Mouse (Mus musculus) intestine, postnatal 0 days (tissue): ENCODE measurements around the gene Gm9803. TPM values are rescaled to one million over a fixed set of nuclear protein-coding genes. Genes with fewer than 3 reads are reported as not detected.
A peak's percentile ranks its signal among the peaks of the same experiment; 100 is the strongest.

Source experiments
- ATAC-seq: fragments of 200-750 bp; cut with Nextera tagmentation; 2 replicates; pipeline ENCODE4 v1.8.0; 2017; ENCODE audit warnings: mild to moderate bottlenecking, moderate TSS enrichment, moderate library complexity
- H3K27ac ChIP-seq: fragments of 300-500 bp; sonication (generic); 2 replicates; pipeline ENCODE4 v1.5.1; 2014; ENCODE audit warnings: mild to moderate bottlenecking, low read depth, low read length, moderate library complexity
- H3K27me3 ChIP-seq: fragments of 300-500 bp; sonication (generic); replicated peaks from 2 replicates; pipeline ENCODE4 v1.6.1; 2014; ENCODE audit warnings: low read length, mixed read lengths; ENCODE audit not compliant: control insufficient read depth, insufficient read depth
- H3K36me3 ChIP-seq: fragments of 300-500 bp; sonication (generic); 2 replicates; pipeline ENCODE4 v1.6.1; 2014; ENCODE audit warnings: mild to moderate bottlenecking, moderate library complexity; ENCODE audit not compliant: control insufficient read depth, insufficient read depth
- H3K4me1 ChIP-seq: fragments of 300-500 bp; sonication (generic); replicated peaks from 2 replicates; pipeline ENCODE4 v1.6.1; 2014; ENCODE audit warnings: antibody characterized with exemption, low read length, mixed read lengths; ENCODE audit not compliant: control insufficient read depth, insufficient read depth
- H3K4me2 ChIP-seq: fragments of 300-500 bp; sonication (generic); replicated peaks from 2 replicates; pipeline ENCODE4 v1.6.1; 2014; ENCODE audit warnings: low read depth, mild to moderate bottlenecking, moderate library complexity
- H3K4me3 ChIP-seq: fragments of 300-500 bp; sonication (generic); 2 replicates; pipeline ENCODE4 v1.5.1; 2014; ENCODE audit warnings: low read depth, low read length
- H3K9ac ChIP-seq: fragments of 300-500 bp; sonication (generic); 2 replicates; pipeline ENCODE4 v1.6.1; 2014; ENCODE audit warnings: mild to moderate bottlenecking, low read depth, low read length
- H3K9me3 ChIP-seq: fragments of 300-500 bp; sonication (generic); 2 replicates; pipeline ENCODE4 v1.6.1; 2016; ENCODE audit warnings: mixed run types; ENCODE audit not compliant: control insufficient read depth
- CTCF ChIP-seq: sonication (generic); IDR thresholded peaks from 2 replicates; pipeline ENCODE4 v1.5.1; 2016; ENCODE audit warnings: low read depth, mild to moderate bottlenecking, control low read depth, antibody characterized with exemption, moderate library complexity
- WGBS: fragments of 180-500 bp; shearing (Covaris S2); extraction: QIAGEN DNeasy Blood & Tissue Kit; methylation state at CpG from one replicate; pipeline ENCODE4 v1.1.7; 2014; 5-methylcytosine and 5-hydroxymethylcytosine counted together
- polyA plus RNA-seq: library from polyadenylated mRNA; unstranded; fragments of >200 nt; fragmentation: Nextera tagmentation; extraction: Ambion mirVana; gene quantifications from 2 replicates; pipeline ENCODE4 v1.2.1, GENCODE M21; 2015

The Gm9803 gene
- polyA plus RNA-seq, 1 experiment from 2014 or later = 14.8 TPM

DNA sequence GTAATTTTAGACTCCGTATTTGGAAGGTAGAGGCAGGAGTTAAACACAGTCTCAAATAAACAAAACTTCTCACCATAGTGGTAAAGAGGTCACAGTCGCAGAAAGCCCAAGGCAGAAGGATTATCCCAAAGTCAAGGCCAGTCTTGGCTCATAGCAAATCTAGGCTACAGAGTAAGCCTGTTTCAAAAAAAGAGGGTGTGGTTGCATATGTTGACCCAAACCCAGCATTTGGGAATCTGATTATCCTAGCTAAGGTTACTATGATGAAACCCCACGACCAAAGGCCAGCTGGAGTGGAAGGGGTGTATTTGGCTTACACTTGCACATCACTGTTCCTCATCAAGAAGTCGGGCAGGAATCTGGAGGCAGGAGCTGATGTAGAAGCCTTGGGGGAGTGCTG, 35.6 kb upstream of the Gm9803 start:
- Histone ChIP-seq H3K27ac (0 out of 2 replicates have a peak overlapping the region, but pooled peaks have one; percentile 61), H3K4me3 (no peak overlapping the region), H3K36me3 (no peaks in the 10 kb centered on the region; the same call in 1 of the 2 replicates), H3K27me3 (no peaks in the 10 kb centered on the region), H3K4me1 (0 out of 2 replicates have a peak, but pooled peaks cover 5% of the 10 kb centered on the region), H3K9me3 (no peaks in the 10 kb centered on the region), H3K4me2 (no peak overlapping the region), H3K9ac (no peak overlapping the region)
- TF ChIP-seq CTCF = no peak
- 63% methylated on average over 4 of the region's 4 CpGs for WGBS
- no peak for ATAC-seq

DNA sequence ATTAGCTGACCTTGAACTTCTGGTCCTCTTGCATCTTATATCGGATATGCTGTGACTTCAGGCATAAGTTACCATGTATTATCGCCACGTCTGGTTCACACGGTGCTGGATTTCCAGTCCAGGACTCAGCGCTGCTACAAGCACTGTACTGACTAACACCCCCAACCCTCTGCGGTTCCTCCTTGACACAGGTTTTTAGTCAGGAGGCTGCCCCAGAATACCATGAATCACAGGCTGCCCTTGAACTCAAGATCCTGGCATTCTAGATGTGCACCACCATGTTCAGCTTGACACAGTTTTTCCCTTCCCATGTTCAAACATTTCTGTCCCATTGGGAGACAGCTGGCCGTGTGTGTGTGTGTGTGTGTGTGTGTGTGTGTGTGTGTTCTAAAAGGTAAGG, 34.7 kb upstream of the Gm9803 start:
- H3K36me3 ChIP-seq = no peaks in the 10 kb centered on the region; the same call in 1 of the 2 replicates
- no peak overlapping the region for H3K4me2 ChIP-seq
- whole genome bisulfite sequencing = 81% methylated on average over 7 of the region's 7 CpGs
- no peak for ATAC-seq
- H3K9ac ChIP-seq = no peak overlapping the region
- no peaks in the 10 kb centered on the region for H3K9me3 ChIP-seq
- no peak overlapping the region; the same call in 1 of the 2 replicates for H3K27ac ChIP-seq
- 0 out of 2 replicates have a peak, but pooled peaks cover 5% of the 10 kb centered on the region for H3K4me1 ChIP-seq
- H3K27me3 ChIP-seq = no peaks in the 10 kb centered on the region
- H3K4me3 ChIP-seq = no peak overlapping the region
- TF ChIP-seq CTCF = no peak

DNA sequence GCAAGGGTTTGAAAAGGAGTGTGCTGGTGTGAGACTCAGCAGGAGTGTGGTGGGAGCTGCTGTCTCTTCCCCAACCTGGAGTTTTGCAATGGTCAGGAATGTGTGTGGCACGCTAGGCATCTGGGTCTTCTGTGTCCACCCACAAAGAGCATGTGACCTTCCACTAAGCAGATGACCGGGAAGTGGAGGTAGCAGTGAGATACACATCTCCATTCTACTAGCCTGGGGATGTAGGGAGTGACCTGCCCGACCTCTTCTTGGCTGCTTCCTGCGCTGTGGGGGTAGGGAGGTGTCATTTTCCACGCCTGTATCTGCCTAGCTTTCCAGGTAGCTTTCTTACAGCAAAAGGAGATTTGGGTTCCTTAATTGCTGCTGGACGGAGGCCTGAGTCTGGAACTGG, 34.3 kb upstream of the Gm9803 start:
- Histone ChIP-seq H3K27ac (peak overlapping the region; percentile 28; the same call in 1 of the 2 replicates), H3K4me3 (no peak overlapping the region), H3K4me1 (0 out of 2 replicates have a peak, but pooled peaks cover 5% of the 10 kb centered on the region), H3K4me2 (no peak overlapping the region), H3K9ac (no peak overlapping the region), H3K9me3 (no peaks in the 10 kb centered on the region), H3K27me3 (no peaks in the 10 kb centered on the region), H3K36me3 (no peaks in the 10 kb centered on the region; the same call in 1 of the 2 replicates)
- no peak for ATAC-seq
- WGBS = 33% methylated on average over 6 of the region's 6 CpGs
- no peak for TF ChIP-seq CTCF

DNA sequence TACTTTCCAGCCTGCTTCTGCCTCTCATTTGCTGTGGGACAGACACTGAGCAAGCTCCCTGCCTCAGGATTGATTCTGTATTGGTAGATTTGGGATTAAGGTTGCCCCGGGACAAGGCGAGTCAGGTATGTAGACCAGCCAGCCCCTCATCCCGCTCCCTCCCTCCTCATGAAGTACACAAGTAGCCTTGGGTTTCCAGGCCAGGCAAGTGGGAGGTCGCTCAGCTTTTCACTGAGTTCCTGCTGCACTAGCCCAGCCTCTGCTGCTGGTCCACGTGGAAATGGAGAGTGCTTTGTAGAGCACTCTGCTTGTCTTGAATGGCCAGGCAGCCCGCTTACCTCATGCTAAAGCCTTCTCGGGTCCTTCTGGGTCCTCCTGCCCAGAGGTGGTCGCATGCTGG, 33.9 kb upstream of the Gm9803 start:
- no peak overlapping the region for H3K4me3 ChIP-seq
- no peak overlapping the region for H3K9ac ChIP-seq
- H3K4me2 ChIP-seq = peak overlapping the region; percentile 14; the same call in 1 of the 2 replicates
- H3K4me1 ChIP-seq = 0 out of 2 replicates have a peak, but pooled peaks cover 5% of the 10 kb centered on the region
- no peak for TF ChIP-seq CTCF
- no peaks in the 10 kb centered on the region for H3K27me3 ChIP-seq
- H3K9me3 ChIP-seq = no peaks in the 10 kb centered on the region
- 67% methylated on average over 8 of the region's 8 CpGs for WGBS
- ATAC-seq = no peak
- peak overlapping the region; percentile 28; the same call in 1 of the 2 replicates for H3K27ac ChIP-seq
- no peaks in the 10 kb centered on the region; the same call in 1 of the 2 replicates for H3K36me3 ChIP-seq

DNA sequence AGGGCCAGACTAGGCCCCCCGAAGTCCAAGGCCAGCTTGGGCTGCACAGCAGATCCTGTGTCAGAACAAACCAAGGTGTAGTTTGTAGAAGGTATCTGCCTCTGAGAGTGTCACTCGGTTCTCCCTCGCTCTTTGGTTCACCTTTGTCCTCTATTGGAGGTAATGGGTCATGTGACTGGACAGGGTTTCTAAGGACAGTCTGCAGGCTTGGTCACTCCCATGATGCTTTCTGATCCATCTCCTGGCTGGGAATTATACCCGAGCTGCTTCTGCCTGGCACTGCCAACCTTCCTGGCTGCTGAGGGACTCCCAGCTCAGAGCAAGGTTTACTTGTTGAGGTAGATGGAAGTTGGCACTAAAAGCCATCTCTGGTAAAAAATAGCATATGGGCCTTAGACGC, 33.0 kb upstream of the Gm9803 start:
- WGBS = 48% methylated on average over 5 of the region's 5 CpGs
- Histone ChIP-seq H3K27me3 (no peaks in the 10 kb centered on the region), H3K9ac (no peak overlapping the region), H3K9me3 (no peaks in the 10 kb centered on the region), H3K27ac (0 out of 2 replicates have a peak overlapping the region, but pooled peaks have one; percentile 28), H3K4me1 (0 out of 2 replicates have a peak, but pooled peaks cover 5% of the 10 kb centered on the region), H3K36me3 (peaks cover 8% of the 10 kb centered on the region; the same call in 1 of the 2 replicates), H3K4me3 (no peak overlapping the region), H3K4me2 (peak overlapping the region; percentile 14)
- peak; percentile 74 for ATAC-seq
- no peak for TF ChIP-seq CTCF

DNA sequence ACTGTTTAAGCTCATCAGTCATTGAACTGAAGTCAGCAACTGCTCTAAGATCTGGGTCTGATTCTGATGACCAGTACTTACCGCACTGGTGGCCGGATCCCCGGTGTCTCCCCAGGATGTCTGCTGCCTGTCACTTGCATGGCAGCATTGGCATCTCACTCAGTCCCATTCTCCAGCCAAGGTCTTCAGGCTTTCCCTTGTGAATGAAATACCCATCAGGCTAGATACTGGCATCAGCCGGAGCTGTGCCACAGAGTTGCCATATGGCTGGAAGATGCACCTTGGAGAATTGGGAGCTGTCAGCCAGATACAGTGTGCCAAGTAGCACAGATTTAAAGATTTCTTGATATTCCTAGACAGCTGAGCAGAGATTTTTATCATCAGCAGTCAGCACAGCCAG, 21.3 kb upstream of the Gm9803 start:
- Histone ChIP-seq H3K36me3 (peaks cover 6% of the 10 kb centered on the region; the same call in 1 of the 2 replicates), H3K27me3 (no peaks in the 10 kb centered on the region), H3K4me3 (no peak overlapping the region), H3K9me3 (no peaks in the 10 kb centered on the region), H3K4me2 (no peak overlapping the region), H3K27ac (no peak overlapping the region), H3K9ac (no peak overlapping the region), H3K4me1 (no peaks in the 10 kb centered on the region)
- 94% methylated on average over 4 of the region's 4 CpGs for WGBS
- ATAC-seq = no peak
- no peak for TF ChIP-seq CTCF
